Mouse (Mus musculus) liver, adult (tissue): Measurements from ENCODE around the gene Car12.

ENCODE experiments used
- GATA4 ChIP-seq: IDR thresholded peaks from 2 replicates; pipeline ENCODE4 v1.6.1; 2014; ENCODE audit warnings: mild to moderate bottlenecking, low read length; ENCODE audit not compliant: insufficient replicate concordance

The Car12 gene

DNA sequence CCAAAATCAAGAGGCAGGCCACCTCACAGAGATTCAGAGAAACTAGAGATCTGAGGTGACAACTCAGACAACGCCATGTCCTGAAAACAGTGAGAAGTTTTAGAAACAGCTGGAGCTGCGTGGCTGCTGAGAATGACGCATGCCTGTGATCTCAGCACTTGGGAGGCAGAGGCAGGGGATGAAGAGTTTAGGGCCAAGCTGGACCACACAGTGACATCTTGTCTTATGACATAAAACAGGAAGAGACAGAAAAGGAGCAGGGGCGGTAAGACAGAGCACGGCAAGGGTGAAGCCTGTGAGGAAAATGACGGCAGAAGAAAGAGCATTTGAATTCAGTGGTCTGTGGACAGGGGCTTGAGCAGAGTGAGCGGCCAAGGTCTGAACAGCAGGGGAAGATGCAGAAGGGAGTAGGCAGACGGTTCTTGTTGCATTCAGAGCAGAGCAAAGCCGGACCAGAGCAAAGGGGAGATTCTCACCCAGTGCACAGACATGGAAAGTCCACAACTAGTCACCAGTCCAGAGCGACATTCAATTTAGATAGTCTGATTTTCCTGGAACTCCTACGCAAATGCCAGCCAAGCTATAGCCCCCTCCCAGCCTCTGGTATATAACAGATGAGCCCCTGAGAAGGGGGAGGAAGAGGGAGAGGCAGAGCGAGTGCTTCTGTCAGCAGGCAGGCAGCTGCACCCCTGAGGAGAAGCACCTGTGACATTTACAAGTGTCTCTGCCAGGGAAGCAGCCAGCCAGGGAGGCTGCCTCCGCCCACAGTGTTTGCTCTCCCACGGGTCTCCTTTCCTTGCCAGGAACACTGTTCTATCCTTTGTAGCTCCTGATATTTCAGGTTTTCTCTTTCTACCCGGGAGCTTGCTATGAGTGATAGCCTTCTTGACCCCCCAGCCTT, 19.6 kb downstream of the Car12 start:
- no peak for TF ChIP-seq GATA4

DNA sequence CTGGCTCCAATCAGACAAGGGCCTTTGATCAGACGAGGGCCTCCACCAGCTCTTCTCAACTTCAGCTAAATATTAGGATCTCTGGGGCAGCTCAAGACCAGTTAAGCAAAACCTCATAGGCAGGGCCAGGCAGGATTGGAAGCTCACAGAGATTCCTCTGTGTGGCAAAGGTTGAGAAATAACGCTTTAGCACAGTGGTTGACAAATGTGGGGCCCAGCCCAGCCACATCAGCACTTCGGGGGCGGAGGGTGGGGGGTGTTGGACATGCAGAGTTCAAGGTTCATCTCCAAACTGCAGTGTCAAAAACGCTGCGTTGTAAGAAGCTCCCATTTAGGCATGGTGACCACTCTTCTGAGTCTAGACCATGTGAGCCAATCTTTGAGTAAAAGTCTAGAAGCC, 21.1 kb downstream of the Car12 start:
- TF ChIP-seq GATA4: no peak

DNA sequence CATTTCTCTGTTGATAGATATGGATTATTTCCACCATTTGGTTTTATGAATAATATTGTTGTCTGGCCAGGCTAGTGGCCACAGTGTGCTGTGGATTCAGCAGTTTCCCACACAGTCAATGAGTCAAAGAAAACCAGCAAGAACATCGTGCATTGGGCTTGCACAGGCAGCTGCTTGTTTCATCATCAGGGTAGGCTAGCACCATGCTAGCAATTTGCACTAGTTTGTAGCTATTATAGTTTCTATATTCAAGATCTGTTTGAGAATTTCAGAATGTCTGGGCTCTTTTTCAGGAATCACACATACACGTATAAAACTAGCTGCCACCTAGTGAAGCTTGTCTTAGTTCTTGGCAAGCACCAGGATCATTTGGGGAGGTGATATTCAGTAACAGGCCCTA, 21.6 kb downstream of the Car12 start:
- no peak for TF ChIP-seq GATA4

DNA sequence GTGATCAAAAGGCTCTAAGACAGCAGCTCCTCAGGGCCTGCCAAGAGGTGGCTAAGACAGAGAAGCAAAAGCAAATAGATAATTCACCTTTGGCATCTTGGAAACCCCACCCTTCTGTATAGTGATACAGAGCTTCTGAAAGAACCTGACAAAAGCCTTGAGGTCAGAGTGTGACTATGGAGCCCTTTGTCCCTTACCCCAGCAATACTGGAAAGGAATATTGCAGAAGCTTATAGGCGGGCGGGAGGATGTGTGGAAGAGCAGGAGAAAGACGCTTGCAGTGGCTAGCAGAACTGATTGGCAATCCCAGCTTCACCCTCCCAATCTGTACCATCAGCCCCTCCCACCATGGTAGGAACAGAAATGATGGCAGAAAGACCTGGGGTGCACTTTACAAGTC, 22.5 kb downstream of the Car12 start:
- no peak for TF ChIP-seq GATA4

DNA sequence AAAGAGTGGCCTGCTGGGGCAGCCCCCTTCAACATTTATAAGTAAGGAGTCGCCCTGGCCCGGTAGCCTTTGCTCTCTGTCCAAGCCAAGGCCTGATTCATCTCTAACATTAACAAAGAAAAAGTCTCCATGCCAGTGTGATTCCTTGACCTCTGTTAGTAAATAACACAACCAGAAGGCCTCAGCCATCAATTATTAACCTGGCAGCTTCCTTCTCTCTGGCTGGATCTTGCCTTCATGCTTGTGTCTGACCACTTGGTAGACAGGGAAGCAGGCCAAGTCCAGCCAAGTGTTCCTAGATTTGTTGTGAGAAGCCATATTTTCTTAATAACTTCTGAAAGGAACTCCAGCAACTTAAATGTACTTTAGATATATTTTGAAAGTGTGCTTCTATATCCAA, 23.1 kb downstream of the Car12 start:
- TF ChIP-seq GATA4: no peak

DNA sequence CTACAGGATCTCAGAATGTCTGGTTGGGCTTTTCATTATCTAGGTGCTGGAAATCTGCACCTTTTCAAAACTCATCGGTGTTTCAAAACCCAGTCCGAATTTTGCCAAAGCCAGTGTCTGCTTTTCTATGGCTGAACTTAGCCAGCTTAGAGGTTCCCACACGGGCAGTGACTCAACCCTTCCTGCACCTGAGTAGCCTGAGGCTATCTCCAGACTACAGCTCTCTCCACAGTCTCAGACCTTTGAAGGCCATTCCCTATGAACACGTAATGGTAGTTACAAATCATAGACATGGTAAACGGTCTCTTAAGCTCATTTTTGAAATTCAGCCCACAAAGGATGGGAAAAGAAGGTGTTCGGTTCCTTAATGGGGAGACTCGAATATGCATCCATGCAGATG, 26.0 kb downstream of the Car12 start:
- no peak for TF ChIP-seq GATA4

DNA sequence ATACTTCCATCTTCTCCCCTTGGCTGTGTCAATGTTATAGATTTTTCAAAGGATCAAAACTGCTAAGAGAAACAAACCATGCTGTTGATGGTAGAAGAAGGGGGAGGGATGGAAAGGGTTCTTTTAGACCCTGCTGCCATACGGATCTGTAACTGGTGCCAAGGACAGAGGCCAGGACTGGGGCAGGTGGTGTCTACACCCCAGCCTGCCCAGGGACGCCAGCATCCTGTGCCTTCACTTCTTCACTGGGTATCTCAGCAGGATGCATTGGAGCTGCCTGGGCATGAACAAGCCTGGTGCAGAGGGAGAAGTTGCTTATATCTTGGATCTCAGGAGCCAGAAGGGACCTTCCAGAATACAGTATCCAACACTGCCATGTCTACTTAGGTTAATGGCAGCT, 31.0 kb downstream of the Car12 start:
- TF ChIP-seq GATA4: no peak

DNA sequence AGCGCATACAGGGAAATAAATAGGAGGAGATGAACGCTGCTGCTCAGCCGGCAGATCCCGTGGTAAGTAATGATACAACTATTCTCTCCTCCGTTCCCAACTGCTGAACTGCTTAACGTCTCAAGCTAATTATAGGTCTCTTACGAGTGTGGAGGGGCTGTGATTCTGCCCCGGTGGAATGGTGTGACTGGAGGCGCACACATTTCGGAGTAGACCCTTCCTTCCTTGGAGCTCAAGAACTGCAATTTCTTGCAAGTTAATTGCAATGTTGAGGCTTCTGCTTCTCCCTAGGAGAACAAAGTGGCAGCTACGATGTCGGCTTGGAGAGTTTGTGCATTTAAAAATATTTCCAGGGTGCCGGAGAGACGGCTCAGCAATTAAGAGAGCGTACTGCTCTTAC, 34.9 kb downstream of the Car12 start:
- no peak for TF ChIP-seq GATA4

DNA sequence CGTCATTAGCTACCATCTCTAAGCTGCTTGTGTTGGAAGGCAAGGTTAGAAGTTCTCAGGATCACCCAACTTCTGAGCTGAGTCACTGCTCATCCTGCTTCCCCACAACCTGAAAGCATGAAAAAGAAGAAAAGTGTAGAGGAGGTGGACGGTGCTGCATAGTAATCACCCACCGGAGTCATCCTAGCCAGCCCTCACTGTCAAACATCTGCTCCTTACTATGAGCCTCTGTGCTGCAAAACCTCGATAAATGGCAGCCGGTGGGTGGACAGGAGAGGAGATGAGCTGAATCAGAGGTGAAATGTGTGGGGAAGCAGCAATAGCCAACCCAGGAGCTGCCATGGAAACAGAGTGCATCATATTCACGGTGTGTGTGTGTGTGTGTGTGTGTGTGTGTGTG, 39.4 kb downstream of the Car12 start:
- TF ChIP-seq GATA4: no peak

DNA sequence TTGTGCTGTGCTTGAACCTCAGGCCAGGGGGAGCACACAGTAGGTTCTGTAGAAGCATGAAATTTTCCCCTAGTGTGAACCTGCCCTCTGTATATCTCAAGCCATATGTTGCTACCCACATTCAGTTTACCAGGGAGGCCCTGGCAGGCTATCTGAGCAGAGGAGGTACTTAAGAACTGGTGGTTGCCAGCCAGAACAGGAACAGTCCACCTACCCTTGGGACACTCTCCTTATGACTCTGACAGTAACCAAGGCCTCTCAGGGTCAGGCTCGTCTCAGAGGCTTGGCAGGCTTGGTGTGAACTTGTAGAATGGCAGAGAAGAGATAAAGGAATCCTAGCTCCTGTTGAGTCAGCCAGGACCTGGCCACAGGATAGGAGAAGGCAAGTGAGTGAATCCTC, 47.5 kb downstream of the Car12 start:
- no peak for TF ChIP-seq GATA4

DNA sequence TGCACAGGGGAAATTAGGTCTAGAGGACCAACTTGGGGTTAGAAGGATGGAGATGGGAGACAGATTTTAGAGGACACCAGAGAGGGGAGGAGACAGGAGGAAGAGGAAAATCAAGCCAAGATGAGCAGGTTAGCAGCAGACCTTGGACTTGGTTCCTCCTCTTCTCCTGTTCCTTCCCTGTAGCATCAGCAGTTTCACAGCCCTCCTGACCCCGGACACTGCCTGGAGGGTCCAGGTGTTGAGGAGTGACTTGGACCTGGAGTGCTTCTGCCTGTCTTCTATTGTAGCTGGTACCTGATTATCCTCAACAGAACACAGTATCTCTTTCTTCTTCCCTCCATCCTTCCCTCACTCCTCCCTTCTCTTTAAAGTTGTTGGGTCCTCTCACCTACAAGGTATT, 55.2 kb downstream of the Car12 start:
- no peak for TF ChIP-seq GATA4

DNA sequence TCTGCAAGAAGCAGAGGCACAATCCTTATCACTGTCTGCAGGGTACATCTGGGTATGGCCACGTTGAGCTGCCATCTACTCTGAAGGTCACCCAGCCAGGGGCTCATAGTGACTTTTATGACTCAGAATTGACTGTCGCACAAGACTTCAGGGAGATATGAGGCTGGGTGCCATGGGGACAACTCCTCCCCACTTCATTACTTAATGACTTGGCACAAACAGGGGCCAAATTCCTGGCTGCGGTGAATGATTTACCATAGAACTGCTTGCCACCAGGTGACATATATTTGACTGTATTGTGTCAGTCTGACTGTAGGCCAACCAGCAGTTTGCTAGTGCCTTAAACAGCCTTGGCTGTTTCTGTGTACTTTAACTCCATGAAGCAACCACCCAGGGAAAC, 55.8 kb downstream of the Car12 start:
- no peak for TF ChIP-seq GATA4

DNA sequence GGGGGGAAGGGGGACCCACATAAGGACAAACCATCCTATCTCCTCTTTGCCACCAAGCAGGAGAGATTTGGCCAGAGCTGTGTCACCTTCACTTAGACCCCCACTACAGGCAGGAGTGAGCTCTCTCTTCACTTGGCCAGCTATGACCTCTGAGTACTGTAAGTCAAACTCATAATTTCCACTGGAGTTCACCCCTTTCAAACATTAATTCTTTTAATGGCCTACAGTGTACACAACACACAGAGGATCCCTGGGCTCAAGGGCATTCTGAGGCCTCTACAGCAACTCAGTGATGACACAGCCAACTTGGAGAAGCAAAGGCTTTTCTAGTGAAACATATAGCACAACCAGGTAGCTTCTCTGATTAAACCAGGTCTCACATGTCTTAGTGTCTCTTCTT, 57.2 kb downstream of the Car12 start:
- TF ChIP-seq GATA4: no peak

DNA sequence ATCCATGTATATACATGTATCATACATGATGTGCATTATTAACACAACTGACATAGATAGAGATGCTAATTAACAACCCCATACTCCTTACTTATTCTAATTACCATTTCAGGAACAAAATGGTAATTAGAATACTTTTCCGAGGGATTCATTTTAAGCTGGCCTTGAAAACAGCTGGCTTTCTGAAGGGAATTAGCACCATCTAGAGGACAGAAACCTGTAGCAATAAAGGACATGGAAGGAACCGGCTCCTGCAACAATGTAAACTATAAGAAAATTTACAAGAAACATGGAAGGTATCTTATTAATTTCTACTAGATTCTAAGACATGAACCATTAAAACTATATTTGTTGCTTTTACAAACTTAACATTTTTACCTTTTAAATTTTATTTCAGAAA, 74.3 kb downstream of the Car12 start:
- TF ChIP-seq GATA4: no peak

DNA sequence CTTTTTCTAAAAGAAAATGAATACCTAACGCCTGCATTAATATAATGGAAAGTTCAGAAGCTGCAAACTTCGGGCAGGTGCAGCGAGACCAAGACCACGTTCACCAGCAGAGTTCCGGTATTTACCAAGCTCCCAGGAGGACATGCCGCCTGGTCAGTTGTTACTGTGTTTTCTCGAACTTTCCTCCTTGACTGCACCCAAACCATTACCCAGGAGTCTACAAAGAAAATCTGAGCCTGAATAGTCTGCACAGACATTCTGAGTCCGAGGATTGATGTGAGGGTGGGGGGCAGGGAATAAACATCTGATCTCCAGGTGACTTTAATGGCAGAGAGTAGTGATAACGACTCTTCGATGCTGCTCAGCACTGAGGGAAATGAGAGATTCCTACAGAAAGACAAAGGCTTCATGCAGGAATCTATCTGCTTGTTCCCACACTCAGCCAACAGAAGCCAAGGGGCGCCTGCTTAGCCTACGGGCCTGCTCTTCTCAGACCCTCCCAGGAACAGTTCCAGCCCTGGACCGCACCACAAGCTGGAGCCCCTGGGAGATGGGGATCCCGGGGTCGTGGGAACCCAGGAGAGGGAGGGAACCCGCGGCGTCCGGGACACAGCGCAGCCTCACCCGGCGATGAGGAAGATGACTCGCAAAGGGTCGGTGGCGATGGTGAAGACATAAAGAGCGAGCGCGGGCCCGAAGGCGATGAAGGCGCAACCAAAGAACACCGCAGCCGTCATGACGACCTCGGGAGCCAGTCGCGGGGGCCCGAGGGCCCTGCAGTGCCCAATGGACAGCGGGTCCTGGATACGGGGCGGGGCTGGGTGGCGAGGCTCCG, 81.4 kb downstream of the Car12 start:
- TF ChIP-seq GATA4: no peak
